Mouse (Mus musculus) monocyte, adult 59 days (primary cell): ENCODE data around the gene Zfp408. TPM values are rescaled to one million over a fixed set of nuclear protein-coding genes. Genes with fewer than 3 reads are reported as not detected.

Source experiments
- total RNA-seq, 2 experiments: library from RNA; stranded (reverse); gene quantifications; one replicate each; pipeline ENCODE4 v1.2.4; 2023

Zfp408 gene
- total RNA-seq, result 10 to 100 TPM; 11.9 to 16.7 TPM

DNA sequence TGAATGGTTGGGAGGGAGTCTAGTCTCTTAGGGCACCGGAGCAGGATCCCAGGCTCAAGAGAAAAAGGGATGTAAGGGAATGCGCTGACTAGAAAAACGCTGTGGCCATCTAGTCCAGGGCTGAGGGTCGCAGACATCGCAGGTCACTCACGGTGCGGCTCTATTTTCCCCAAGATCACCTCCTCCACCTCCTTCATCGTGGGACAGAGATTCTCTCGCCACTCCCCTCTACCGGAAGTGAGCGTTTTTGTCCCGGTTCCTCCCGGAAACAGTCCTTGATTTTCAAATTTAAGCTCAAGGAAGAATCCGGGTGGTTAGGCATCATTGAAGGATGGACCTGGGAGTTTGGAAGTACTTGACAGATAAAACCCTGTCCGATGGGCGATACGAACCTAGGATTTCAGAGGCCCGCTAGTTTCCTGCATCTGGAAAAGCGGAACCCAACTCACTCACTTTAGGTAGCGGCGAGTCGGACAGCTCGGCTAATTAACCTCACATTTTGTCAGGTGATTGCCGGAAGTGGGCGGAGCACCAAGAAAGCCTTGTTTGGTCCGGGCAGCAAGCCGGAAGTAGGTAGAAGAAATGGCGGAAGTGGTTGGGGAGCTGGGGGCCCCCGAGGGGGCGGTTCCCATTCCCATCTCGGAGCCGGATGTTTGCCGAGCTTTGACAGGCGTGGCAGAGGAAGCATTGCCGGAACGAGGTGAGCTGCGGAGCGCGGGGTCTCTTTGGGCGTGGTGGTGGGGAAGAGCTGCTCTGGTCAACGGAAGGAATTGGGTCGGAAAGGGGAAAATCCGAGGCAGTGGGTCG lies at the start of gene Zfp408, which contains the start of gene Arhgap1:
TSS of gene Zfp408 (minus strand) at position 239 of the 807 bp plus-strand sequence.
TSS of gene Arhgap1 (plus strand) at position 308 of the 807 bp plus-strand sequence.

DNA sequence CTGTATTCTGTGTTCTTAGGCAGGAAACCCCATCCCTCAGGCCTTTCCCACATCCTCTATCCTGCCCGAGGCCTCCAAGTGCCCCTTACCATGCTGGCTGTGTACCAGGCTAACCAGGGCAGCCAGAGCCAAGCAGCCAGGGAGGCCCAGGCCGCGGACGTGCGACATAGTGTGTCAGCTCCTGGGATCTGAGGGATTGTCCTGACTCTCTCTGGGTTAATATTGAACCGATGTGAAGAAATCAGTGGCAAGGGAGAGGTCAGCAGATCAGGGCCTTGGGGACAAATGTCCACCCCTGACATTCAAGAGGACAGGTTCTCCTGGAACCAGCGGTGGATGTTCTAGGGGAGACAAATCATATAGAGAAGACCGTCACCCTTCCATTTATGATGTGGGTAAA lies 13.4 kb downstream of the Zfp408 start, which contains the start of gene F2:
TSS of gene F2 (minus strand) at position 186 of the 400 bp plus-strand sequence.

Other genes with a start within 250 kb of the Zfp408 start
- gene 1110051M20Rik, start 205.1 kb downstream of the Zfp408 start, total RNA-seq, result 1 to 10 TPM; 3.9 to 4.8 TPM
- gene Lrp4, start 192.3 kb downstream of the Zfp408 start, total RNA-seq, result 1 to 10 TPM; 7.4 to 7.7 TPM
- 10 to 100 TPM; 23.7 to 27.5 TPM for gene Ckap5, start 123.0 kb downstream of the Zfp408 start, total RNA-seq
- under 1 TPM; 0.24 to 0.58 TPM for gene F2, start 13.4 kb downstream of the Zfp408 start, total RNA-seq
- 10 to 100 TPM; 89.2 to 94.6 TPM for gene Arhgap1, start 69 bp upstream of the Zfp408 start, total RNA-seq
- gene Atg13, start 60.8 kb upstream of the Zfp408 start, total RNA-seq, result 10 to 100 TPM; 36.4 to 36.5 TPM
- 1 to 10 TPM; 4.9 to 5.7 TPM for gene Harbi1, start 61.1 kb upstream of the Zfp408 start, total RNA-seq
- gene Ambra1, start 80.3 kb upstream of the Zfp408 start, total RNA-seq, result 10 to 100 TPM; 52.2 to 54.8 TPM